Mouse (Mus musculus): Measurements from ENCODE around the gene Barhl1. TPM values are rescaled to one million over a fixed set of nuclear protein-coding genes. Genes with fewer than 3 reads are reported as not detected.

The Barhl1 gene
- total RNA-seq, 2 experiments from 2014 or later: not detected

DNA sequence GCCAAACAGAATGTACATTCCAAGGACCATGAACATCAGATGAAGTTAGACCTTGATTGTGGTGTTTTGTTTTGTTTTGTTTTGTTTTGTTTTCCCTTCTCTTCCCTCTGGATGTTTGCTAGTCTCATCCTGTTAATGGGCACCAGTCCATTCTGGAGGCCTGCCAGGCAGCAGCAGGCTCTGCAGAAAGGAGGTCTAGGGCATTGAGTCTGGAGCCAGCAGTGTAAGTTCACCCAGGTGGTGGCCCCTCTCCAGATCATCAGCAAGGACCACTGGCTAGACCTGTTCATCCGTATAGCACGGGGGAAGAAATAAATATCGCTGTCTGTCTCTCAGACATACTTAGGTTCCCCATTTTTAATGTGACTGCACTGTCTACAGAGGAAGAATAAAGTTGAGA, 35.2 kb downstream of the Barhl1 start:
- DNase-seq (ENCODE audit: low spot score in 2 of 2): no peak
- no peak overlapping the region for H3K27ac ChIP-seq
- H3K4me3 ChIP-seq: no peak overlapping the region
- no peak for TF ChIP-seq CTCF (conservative IDR thresholded peaks at IDR 0.05)

DNA sequence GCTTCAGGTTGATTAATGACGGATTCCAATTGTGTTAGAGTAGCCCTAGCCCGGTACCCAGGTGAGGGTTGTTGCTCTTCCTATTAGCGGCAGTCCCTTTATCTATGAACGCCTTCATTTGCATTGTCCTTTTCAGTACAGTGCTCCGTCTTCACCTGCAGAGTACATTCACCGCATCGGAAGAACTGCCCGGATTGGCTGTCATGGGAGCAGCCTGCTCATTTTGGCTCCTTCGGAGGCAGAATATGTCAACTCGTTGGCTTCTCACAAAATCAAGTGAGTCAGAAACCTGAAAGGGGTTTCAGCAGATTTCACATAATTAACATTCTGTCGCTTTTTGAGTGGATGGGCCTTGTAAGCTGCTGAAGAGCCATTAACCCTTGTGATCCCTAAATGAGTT, 40.9 kb downstream of the Barhl1 start:
- H3K27ac ChIP-seq: no peak overlapping the region
- no peak for TF ChIP-seq CTCF (conservative IDR thresholded peaks at IDR 0.05)
- H3K4me3 ChIP-seq: no peak overlapping the region
- DNase-seq (ENCODE audit: low spot score in 2 of 2): no peak

DNA sequence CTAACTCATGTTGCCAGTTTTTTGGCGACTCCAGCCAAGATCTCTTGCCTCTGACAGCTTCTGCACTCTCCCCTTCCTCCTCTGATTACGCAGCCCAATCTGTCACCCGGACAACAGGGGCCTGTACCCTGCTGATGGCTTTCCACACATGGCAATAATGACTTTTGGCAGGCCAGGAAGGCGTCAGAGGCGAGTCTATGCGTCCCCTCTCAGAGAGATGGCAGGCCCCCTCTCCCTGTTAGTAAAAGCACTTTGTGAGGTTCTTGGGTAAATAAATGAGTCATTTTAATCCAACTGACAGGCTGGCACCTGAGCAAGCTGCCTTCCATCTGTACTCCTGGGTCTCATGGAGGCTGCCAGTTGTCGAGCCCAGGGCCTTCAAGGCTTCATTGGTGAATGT, 49.0 kb downstream of the Barhl1 start:
- no peak for TF ChIP-seq CTCF (conservative IDR thresholded peaks at IDR 0.05)
- no peak overlapping the region for H3K4me3 ChIP-seq
- no peak for DNase-seq (ENCODE audit: low spot score in 2 of 2)
- H3K27ac ChIP-seq: no peak overlapping the region

DNA sequence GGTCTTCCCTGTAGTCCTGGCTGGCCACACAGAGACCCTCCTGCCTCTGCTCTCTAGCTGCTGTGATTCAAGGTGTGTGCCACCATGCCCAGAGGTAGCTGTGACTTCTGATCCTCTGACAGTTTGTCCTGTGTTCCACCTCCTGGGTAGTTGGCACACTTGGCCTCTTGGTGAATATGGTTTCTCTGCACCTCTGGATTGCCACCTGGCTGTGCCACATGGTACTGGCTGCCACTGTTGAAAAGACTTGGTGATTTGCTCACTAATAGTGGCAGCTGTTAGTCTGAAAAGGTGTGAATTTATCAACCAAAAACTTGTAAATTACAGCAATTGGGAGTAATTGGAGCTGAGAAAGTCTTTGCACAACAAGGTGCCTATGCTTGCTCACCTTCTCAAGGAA, 52.6 kb downstream of the Barhl1 start:
- Histone ChIP-seq H3K4me3 (no peak overlapping the region), H3K27ac (no peak overlapping the region)
- TF ChIP-seq CTCF (conservative IDR thresholded peaks at IDR 0.05): peak; percentile 40
- no peak for DNase-seq (ENCODE audit: low spot score in 2 of 2)

DNA sequence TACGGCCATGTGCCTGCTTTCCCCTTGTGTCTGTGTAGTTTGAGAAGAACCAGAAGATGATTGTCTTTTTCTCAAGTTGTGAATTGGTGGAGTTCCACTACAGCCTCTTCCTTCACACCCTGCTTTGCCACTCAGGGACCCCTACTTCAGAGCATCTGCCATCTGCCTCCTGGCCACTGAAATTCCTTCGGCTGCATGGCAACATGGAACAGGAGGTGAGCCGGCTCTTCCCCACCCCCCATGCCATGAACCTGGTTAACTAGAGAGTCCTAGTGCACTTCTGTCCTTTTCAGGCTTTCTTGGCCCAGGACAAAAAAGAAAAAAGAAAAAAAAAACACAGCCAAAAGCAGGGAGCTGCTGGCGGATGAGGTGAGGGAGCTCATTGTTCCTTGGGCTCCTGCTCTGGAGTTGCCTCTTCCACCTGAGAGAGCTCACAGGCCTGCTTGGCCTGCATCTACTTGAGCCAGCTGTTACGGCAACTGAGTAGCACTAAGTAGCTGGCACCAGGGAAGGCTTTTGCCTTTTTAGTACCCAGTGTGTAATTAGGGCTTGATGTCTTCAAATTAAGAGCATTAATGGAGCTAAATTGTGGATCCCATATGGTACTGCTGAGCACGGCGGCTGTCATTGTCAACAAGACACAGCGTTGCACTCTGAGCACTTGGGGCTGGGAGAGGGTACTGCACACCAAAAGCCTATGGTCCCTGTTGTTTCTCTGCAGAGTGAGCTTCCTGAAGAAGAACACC, 55.6 kb downstream of the Barhl1 start:
- TF ChIP-seq CTCF (conservative IDR thresholded peaks at IDR 0.05): no peak
- Histone ChIP-seq H3K4me3 (no peak overlapping the region), H3K27ac (no peak overlapping the region)
- no peak for DNase-seq (ENCODE audit: low spot score in 2 of 2)

DNA sequence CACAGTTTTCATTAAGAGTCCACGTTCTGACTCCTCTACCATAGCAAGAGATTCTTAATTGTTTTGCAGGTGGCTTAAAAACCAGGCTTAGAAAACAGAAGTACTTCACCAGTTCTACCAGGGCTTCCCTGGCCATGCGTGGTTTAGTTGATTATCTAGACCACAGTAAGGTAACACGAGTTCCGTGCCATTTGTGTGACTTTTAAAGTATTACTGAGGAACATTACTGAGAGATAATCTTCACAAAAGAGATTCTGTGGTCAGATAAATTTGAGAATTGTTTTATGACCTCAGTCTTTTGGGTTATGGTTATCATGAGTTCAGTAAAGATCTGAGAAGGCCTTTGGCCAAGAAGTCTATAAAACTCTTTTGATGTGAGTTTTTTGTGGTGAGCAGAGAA, 57.2 kb downstream of the Barhl1 start:
- TF ChIP-seq CTCF (conservative IDR thresholded peaks at IDR 0.05): no peak
- no peak overlapping the region for H3K4me3 ChIP-seq
- no peak for DNase-seq (ENCODE audit: low spot score in 2 of 2)

More for the DNA sequence above, 57.2 kb downstream of the Barhl1 start:
- H3K27ac ChIP-seq: no peak overlapping the region

Other genes with a start within 250 kb of the Barhl1 start
- gene Spaca9, start 216.9 kb downstream of the Barhl1 start, total RNA-seq (2021): not detected
- 1 to 10 TPM in 1 of 2 experiments, under 1 TPM in 1; 0.74 to 1.2 TPM for gene Ak8, start 216.5 kb downstream of the Barhl1 start, total RNA-seq (2021)
- gene Gtf3c4, start 76.3 kb downstream of the Barhl1 start, total RNA-seq (2021): 10 to 100 TPM; 31.1 to 34.0 TPM
- 1 to 10 TPM; 8.7 to 9.4 TPM for gene Ddx31, start 76.3 kb downstream of the Barhl1 start, total RNA-seq (2021)
- gene Cfap77, start 138.4 kb upstream of the Barhl1 start, total RNA-seq (2021): under 1 TPM; 0.32 to 0.64 TPM
- gene Ttf1, start 143.6 kb upstream of the Barhl1 start, total RNA-seq (2021): 10 to 100 TPM; 14.0 to 15.6 TPM
- gene Setx, start 207.5 kb upstream of the Barhl1 start, total RNA-seq (2021): 10 to 100 TPM; 44.9 to 47.8 TPM